Mouse (Mus musculus) intestine, embryonic 15.5 days (tissue): Measurements from ENCODE around the gene Ppfibp1. TPM values are rescaled to one million over a fixed set of nuclear protein-coding genes. Genes with fewer than 3 reads are reported as not detected.

Experiments used
- ATAC-seq: fragments of 200-750 bp; cut with Nextera tagmentation; 2 replicates; pipeline ENCODE4 v1.8.0; 2017; ENCODE audit warnings: moderate TSS enrichment, moderate library complexity
- H3K27ac ChIP-seq: fragments of 300-500 bp; sonication (generic); 2 replicates; pipeline ENCODE4 v1.5.1; 2015; ENCODE audit warnings: mild to moderate bottlenecking, inconsistent platforms
- H3K27me3 ChIP-seq: fragments of 300-500 bp; sonication (generic); replicated peaks from 2 replicates; pipeline ENCODE4 v1.6.1; 2015; ENCODE audit warnings: inconsistent platforms
- H3K36me3 ChIP-seq: fragments of 300-500 bp; sonication (generic); 2 replicates; pipeline ENCODE4 v1.6.1; 2015; ENCODE audit warnings: inconsistent platforms
- H3K4me1 ChIP-seq: fragments of 300-500 bp; sonication (generic); replicated peaks from 2 replicates; pipeline ENCODE4 v1.6.1; 2015; ENCODE audit warnings: inconsistent platforms
- H3K4me2 ChIP-seq: fragments of 300-500 bp; sonication (generic); replicated peaks from 2 replicates; pipeline ENCODE4 v1.6.1; 2015; ENCODE audit warnings: mild to moderate bottlenecking, inconsistent platforms
- H3K4me3 ChIP-seq: fragments of 300-500 bp; sonication (generic); replicated peaks from 2 replicates; pipeline ENCODE4 v1.5.1; 2015; ENCODE audit warnings: inconsistent platforms
- H3K9ac ChIP-seq: fragments of 300-500 bp; sonication (generic); 2 replicates; pipeline ENCODE4 v1.6.1; 2015; ENCODE audit warnings: inconsistent platforms
- H3K9me3 ChIP-seq: fragments of 300-500 bp; sonication (generic); 2 replicates; pipeline ENCODE4 v1.6.1; 2016; ENCODE audit warnings: inconsistent platforms
- WGBS: fragments of 180-500 bp; shearing (Covaris S2); methylation state at CpG from one replicate; pipeline ENCODE4 v1.1.7; 2015; 5-methylcytosine and 5-hydroxymethylcytosine counted together
- polyA plus RNA-seq: library from polyadenylated mRNA; unstranded; fragments of >200 nt; fragmentation: Nextera tagmentation; extraction: Ambion mirVana; gene quantifications from 2 replicates; pipeline ENCODE4 v1.2.1, GENCODE M21; 2015

Gene Ppfibp1
- polyA plus RNA-seq, 1 experiment from 2014 or later = 41.5 TPM

DNA sequence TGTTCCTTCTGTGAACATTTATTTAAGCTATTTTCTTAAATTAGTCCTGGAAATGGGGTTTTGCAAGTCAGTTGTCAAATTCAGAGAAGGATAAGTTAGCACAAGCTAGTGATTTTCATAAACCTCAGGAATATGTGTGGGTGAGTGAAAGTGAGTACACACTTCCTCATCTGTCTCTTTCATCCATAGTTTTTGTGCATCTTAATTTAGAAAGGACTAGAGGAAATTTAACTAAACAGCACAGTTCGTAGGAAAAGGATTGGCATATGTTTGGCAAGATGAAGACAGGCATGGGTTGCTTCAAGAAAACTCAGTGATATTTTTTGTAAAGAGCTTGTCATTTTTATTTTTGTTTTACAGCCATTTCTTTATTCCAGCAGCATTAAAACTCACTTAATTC lies 68.7 kb downstream of the Ppfibp1 start:
- WGBS = 78% methylated on average over 1 of the region's 1 CpGs
- H3K9me3 ChIP-seq = no peaks in the 10 kb centered on the region
- H3K4me2 ChIP-seq = no peak overlapping the region
- H3K4me1 ChIP-seq = peaks cover 8% of the 10 kb centered on the region
- no peak overlapping the region for H3K4me3 ChIP-seq
- no peaks in the 10 kb centered on the region for H3K27me3 ChIP-seq
- no peaks in the 10 kb centered on the region for H3K36me3 ChIP-seq
- no peak overlapping the region for H3K27ac ChIP-seq
- H3K9ac ChIP-seq = no peak overlapping the region
- no peak for ATAC-seq

GRCm38 (mm10) chr6:146958694-146959093 lies 70.4 kb downstream of the Ppfibp1 start:
- no peak for ATAC-seq
- no peak overlapping the region for H3K9ac ChIP-seq
- H3K9me3 ChIP-seq = no peaks in the 10 kb centered on the region
- no peak overlapping the region for H3K27ac ChIP-seq
- H3K27me3 ChIP-seq = no peaks in the 10 kb centered on the region
- H3K4me3 ChIP-seq = no peak overlapping the region
- 77% methylated on average over 1 of the region's 1 CpGs for WGBS
- no peaks in the 10 kb centered on the region for H3K36me3 ChIP-seq
- H3K4me2 ChIP-seq = no peak overlapping the region
- H3K4me1 ChIP-seq = peaks cover 10% of the 10 kb centered on the region

- Histone ChIP-seq H3K4me1 (peaks cover 10% of the 10 kb centered on the region), H3K36me3 (no peaks in the 10 kb centered on the region), H3K27ac (no peak overlapping the region), H3K27me3 (no peaks in the 10 kb centered on the region), H3K4me2 (no peak overlapping the region), H3K9ac (no peak overlapping the region), H3K4me3 (no peak overlapping the region), H3K9me3 (no peaks in the 10 kb centered on the region)
- 59% methylated on average over 9 of the region's 9 CpGs for WGBS
- peak; percentile 81 for ATAC-seq
Observed at GRCm38 (mm10) chr6:146959908-146960680, 71.8 kb downstream of the Ppfibp1 start.

GRCm38 (mm10) chr6:146960956-146961355 lies 72.7 kb downstream of the Ppfibp1 start:
- Histone ChIP-seq H3K4me1 (peaks cover 9% of the 10 kb centered on the region), H3K4me3 (no peak overlapping the region), H3K27ac (no peak overlapping the region), H3K9ac (no peak overlapping the region), H3K27me3 (no peaks in the 10 kb centered on the region), H3K4me2 (no peak overlapping the region), H3K9me3 (no peaks in the 10 kb centered on the region), H3K36me3 (no peaks in the 10 kb centered on the region)
- WGBS = 64% methylated on average over 5 of the region's 5 CpGs
- no peak for ATAC-seq

DNA sequence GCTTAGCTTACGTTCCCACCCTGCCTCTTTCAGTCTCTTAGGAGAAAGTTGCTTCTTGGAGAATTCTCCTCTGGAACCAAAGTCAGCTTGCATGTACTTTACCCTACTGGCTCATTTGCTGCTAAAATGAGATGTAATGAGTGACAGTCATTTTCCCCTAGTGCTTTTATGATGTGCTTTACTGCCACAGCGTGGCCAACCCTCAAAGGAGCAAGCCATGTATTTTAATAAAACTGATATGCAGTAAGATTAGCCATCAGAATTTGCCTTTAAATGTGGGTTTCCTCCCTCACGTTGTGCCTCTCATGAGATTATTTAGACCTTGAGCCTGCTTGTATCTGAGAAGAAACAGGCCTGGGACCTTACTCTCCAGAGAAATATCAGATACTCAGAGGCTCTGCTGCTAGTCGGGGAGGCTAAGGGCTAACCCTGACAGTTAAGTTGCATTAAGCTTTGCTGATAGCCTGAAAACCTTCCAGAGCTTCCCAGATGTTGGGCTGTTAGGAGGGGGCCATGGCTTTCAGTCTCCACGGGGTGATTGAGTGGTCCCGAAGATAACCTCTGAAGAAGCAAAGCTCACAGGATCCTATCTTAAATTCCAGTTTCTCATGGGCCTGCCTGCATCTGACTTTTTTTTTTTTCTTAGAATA lies 73.7 kb downstream of the Ppfibp1 start:
- peak; percentile 43 for ATAC-seq

DNA sequence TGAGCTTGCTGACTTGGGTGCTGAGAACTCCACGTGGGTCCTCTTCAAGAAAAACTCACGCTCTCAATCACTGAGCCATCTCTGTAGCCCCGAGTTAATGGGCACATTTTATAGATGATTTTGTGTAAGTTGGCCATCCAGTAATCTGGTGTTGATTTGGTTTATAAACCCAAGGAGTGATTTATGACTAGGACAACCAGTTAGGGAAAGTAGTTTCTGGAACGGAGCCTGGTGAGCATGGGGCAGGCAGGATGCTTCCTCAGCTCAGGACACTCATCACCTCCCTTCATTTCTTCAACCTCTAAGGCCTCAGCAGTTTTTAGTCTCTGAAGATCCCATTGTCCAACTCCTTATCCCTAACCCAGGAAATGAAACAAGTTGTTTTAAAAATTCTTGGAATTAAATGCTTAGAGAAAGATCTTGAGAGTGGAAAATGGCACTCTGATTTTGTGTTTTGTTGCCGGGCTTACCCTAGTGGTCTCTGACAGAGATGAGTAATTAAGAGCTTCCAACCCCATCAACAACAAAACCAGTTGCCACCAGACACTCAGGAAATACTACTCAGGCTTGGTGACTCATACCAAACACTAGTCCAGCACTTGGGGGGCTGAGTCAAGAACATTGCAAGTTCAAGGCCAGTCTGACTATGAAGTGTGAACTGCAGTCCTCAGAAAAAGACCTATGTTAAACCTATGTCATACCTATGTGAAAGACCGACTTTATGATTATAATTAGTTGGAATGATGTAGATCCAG lies 75.3 kb downstream of the Ppfibp1 start:
- H3K36me3 ChIP-seq = no peaks in the 10 kb centered on the region
- no peak overlapping the region for H3K9ac ChIP-seq
- H3K4me3 ChIP-seq = no peak overlapping the region
- peaks cover 7% of the 10 kb centered on the region for H3K4me1 ChIP-seq
- H3K27ac ChIP-seq = no peak overlapping the region
- H3K4me2 ChIP-seq = no peak overlapping the region
- 75% methylated on average over 6 of the region's 6 CpGs for WGBS
- ATAC-seq = no peak
- H3K9me3 ChIP-seq = no peaks in the 10 kb centered on the region
- H3K27me3 ChIP-seq = no peaks in the 10 kb centered on the region

More for the DNA sequence above, 73.7 kb downstream of the Ppfibp1 start:
- Histone ChIP-seq H3K4me2 (no peak overlapping the region), H3K27ac (0 out of 2 replicates have a peak overlapping the region, but pooled peaks have one; percentile 23), H3K9me3 (no peaks in the 10 kb centered on the region), H3K36me3 (no peaks in the 10 kb centered on the region), H3K4me1 (peaks cover 7% of the 10 kb centered on the region), H3K4me3 (no peak overlapping the region), H3K27me3 (no peaks in the 10 kb centered on the region), H3K9ac (no peak overlapping the region)
- 29% methylated on average over 6 of the region's 6 CpGs for WGBS

DNA sequence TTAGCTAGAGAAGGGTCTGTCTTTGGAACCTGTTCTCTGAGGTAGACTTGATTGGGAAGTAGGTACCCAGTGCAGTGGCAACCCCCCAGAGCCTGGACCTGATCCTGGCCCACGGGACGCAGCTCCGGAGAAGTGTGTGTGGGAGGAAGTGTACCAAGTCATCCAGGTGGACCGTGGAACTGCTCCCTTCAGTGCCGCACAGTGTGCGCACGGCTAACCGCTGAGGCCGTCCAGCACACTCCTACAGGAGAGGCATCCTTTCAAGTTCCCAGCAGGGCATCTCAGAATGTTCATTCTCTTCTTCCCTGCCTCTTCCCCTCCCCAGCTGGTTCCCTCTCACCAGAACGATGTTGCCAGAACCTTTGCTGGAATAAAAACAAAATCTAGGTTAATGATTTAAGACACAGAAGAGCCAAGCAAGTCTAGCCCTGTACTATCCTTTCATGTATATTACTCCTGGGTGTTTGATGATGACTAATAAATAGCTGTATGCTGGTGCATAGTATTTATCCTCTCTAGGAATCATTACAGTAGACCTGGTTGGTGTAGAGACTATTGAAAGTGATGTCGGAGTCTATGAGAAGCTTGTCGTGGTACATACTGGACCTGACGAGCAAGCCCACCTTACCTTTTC lies 77.0 kb downstream of the Ppfibp1 start:
- no peak overlapping the region for H3K9ac ChIP-seq
- peaks cover 7% of the 10 kb centered on the region for H3K4me1 ChIP-seq
- no peak overlapping the region for H3K4me3 ChIP-seq
- H3K27ac ChIP-seq = no peak overlapping the region
- ATAC-seq = no peak
- H3K27me3 ChIP-seq = no peaks in the 10 kb centered on the region
- WGBS = 89% methylated on average over 13 of the region's 13 CpGs
- H3K4me2 ChIP-seq = no peak overlapping the region
- H3K9me3 ChIP-seq = no peaks in the 10 kb centered on the region
- no peaks in the 10 kb centered on the region for H3K36me3 ChIP-seq

- Histone ChIP-seq H3K36me3 (no peaks in the 10 kb centered on the region), H3K4me3 (no peak overlapping the region), H3K9me3 (no peaks in the 10 kb centered on the region), H3K27ac (no peak overlapping the region), H3K9ac (no peak overlapping the region), H3K27me3 (no peaks in the 10 kb centered on the region), H3K4me2 (no peak overlapping the region), H3K4me1 (peaks cover 5% of the 10 kb centered on the region)
- 48% methylated on average over 12 of the region's 12 CpGs for WGBS
- no peak for ATAC-seq
Observed at GRCm38 (mm10) chr6:146966446-146967019, 78.2 kb downstream of the Ppfibp1 start.

DNA sequence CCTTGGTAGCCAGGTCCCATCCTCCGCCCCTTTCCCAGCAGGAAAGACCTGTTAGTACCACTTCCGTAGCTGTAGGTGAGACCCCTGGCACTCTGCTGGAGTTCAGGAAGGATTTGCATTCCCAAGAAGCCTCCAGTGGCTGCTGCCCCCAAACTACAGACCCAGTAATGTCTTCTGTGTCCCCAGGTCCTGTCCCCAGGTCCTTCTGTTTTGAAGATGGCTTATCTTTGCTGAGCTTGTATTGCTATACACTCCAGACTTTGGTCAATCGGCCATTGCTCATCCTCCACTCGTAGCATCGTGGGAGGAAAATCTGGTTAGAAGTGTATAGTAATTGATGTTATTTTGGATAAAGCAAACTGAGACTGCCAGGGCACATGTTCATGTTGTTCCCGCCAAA lies 79.5 kb downstream of the Ppfibp1 start:
- no peaks in the 10 kb centered on the region for H3K36me3 ChIP-seq
- H3K9me3 ChIP-seq = no peaks in the 10 kb centered on the region
- H3K4me2 ChIP-seq = no peak overlapping the region
- no peak overlapping the region for H3K9ac ChIP-seq
- H3K4me3 ChIP-seq = no peak overlapping the region
- peaks cover 1% of the 10 kb centered on the region; the same call in 1 of the 2 replicates for H3K4me1 ChIP-seq
- 77% methylated on average over 6 of the region's 6 CpGs for WGBS
- no peaks in the 10 kb centered on the region for H3K27me3 ChIP-seq
- no peak for ATAC-seq
- H3K27ac ChIP-seq = no peak overlapping the region

DNA sequence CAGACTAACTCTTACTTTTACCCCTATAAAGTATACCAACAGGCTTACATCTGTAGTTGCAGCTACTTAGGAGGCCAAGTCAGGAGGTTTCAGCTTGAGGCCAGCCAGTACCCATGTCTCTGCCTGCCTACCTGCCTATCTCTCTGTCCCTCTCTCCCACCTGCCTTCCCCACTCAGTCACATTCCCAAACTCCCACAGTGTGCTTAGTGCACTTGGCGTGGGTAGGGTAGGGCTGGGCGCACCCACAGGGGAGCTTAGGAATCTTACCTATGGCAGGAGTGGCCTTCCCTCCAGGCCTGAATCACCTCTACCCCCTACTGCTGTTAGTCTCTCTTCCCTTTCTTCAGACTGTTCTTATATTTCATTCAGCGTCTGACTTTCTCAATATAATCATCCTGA lies 82.5 kb downstream of the Ppfibp1 start:
- Histone ChIP-seq H3K9ac (no peak overlapping the region), H3K4me2 (no peak overlapping the region), H3K27me3 (no peaks in the 10 kb centered on the region), H3K4me3 (no peak overlapping the region), H3K36me3 (no peaks in the 10 kb centered on the region), H3K9me3 (no peaks in the 10 kb centered on the region), H3K4me1 (peaks cover 4% of the 10 kb centered on the region; the same call in 1 of the 2 replicates), H3K27ac (no peak overlapping the region)
- ATAC-seq = no peak
- WGBS = 62% methylated on average over 3 of the region's 3 CpGs

DNA sequence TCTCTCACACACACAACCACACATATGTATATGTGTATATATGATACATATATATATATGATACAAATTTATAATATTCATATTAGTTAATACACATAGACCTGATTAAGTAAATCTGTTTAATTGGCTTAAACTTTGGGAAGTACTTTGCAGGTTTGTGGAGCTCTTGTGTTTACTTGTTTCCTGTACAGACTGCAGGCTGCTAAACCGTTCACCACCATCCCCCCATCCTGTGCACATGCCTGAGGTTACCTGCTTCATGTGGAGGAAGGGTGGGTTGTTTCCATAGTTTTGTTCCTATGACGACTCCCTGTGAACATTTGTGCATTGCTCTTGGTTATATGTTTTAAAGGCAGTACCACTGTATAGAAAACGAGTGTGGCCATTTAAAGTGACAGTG lies 83.1 kb downstream of the Ppfibp1 start:
- H3K36me3 ChIP-seq = no peaks in the 10 kb centered on the region
- H3K4me1 ChIP-seq = peaks cover 4% of the 10 kb centered on the region; the same call in 1 of the 2 replicates
- ATAC-seq = no peak
- H3K9ac ChIP-seq = no peak overlapping the region
- H3K9me3 ChIP-seq = no peaks in the 10 kb centered on the region
- no peak overlapping the region for H3K4me2 ChIP-seq
- H3K27me3 ChIP-seq = no peaks in the 10 kb centered on the region
- H3K27ac ChIP-seq = no peak overlapping the region
- no peak overlapping the region for H3K4me3 ChIP-seq
- WGBS = 55% methylated on average over 3 of the region's 3 CpGs

- no peak overlapping the region for H3K9ac ChIP-seq
- H3K36me3 ChIP-seq = no peaks in the 10 kb centered on the region
- no peak for ATAC-seq
- no peaks in the 10 kb centered on the region for H3K27me3 ChIP-seq
- H3K4me3 ChIP-seq = no peak overlapping the region
- 82% methylated on average over 6 of the region's 6 CpGs for WGBS
- H3K9me3 ChIP-seq = no peaks in the 10 kb centered on the region
- H3K27ac ChIP-seq = no peak overlapping the region
- no peak overlapping the region for H3K4me2 ChIP-seq
- peaks cover 4% of the 10 kb centered on the region; the same call in 1 of the 2 replicates for H3K4me1 ChIP-seq
Observed at GRCm38 (mm10) chr6:146972009-146972408, 83.7 kb downstream of the Ppfibp1 start.
